Mouse (Mus musculus) small intestine, adult 2 months (tissue): ENCODE measurements at regions not wholly inside any gene's neighbourhood (a gene's known extent, or its start where the extent isn't known, plus 50 kb on each side); places are given as distances from the start of the nearest gene placed in this dataset.

Experiments
- CTCF ChIP-seq: fragments of 200-500 bp; IDR thresholded peaks from 2 replicates; pipeline ENCODE4 v1.5.1; 2012; ENCODE audit warnings: low read depth, mild to moderate bottlenecking, control low read depth, inconsistent platforms, low read length, moderate library complexity, mixed read lengths; ENCODE audit not compliant: insufficient replicate concordance, insufficient read length; ENCODE audit errors: extremely low read depth
- POLR2A ChIP-seq: fragments of 200-500 bp; IDR thresholded peaks from 2 replicates; pipeline ENCODE4 v1.6.1; 2012; ENCODE audit warnings: low read depth, mild to moderate bottlenecking, control low read depth, inconsistent platforms, low read length, moderate library complexity

GRCm38 (mm10) chr3:119939091-119939490 lies 154.8 kb upstream of the Ptbp2 start:
- TF ChIP-seq CTCF: no peak
- no peak for TF ChIP-seq POLR2A
